Mouse (Mus musculus) ES-E14 (cell line): ENCODE measurements around the gene Rtl3.

Experiments
- CHD2 ChIP-seq: IDR thresholded peaks from 2 replicates; pipeline ENCODE4 v1.6.1; 2014; ENCODE audit warnings: mild to moderate bottlenecking, low read depth, low read length, inconsistent platforms
- MAFK ChIP-seq: IDR thresholded peaks from 2 replicates; pipeline ENCODE4 v1.6.1; 2014; ENCODE audit warnings: mild to moderate bottlenecking, low read depth, low read length, inconsistent platforms; ENCODE audit not compliant: insufficient read depth
- ZNF384 ChIP-seq: IDR thresholded peaks from 2 replicates; pipeline ENCODE4 v1.6.1; 2012; ENCODE audit warnings: low read depth, low read length, inconsistent platforms

- TF ChIP-seq CHD2 = no peak
- TF ChIP-seq ZNF384 = no peak
- no peak for TF ChIP-seq MAFK
Measured at GRCm38 (mm10) chrX:106840409-106840808, at the start of gene Rtl3.
